Mouse (Mus musculus) T-helper 17 cell (primary cell): Measurements from ENCODE around the gene Wnt7b.

ENCODE experiments used
- in situ Hi-C, 2 experiments: fragments of 300-600 bp; cut with MboI, MseI; formaldehyde crosslinking; loops; 1 replicate in 1 of 2; 2 replicates in 1 of 2; pipeline ENCODE4 v1.15.1; 2025; ENCODE audit warnings: high pct_unique_total_duplicates in 2 of 2

Wnt7b gene

GRCm38 (mm10) chr15:85574086-85574485 lies 8.2 kb downstream of the Wnt7b start:
- in situ Hi-C loops: no loop called here

- in situ Hi-C loops: no loop called here
Observed at GRCm38 (mm10) chr15:85572619-85573254, 9.5 kb downstream of the Wnt7b start.

GRCm38 (mm10) chr15:85569995-85570734 lies 12.1 kb downstream of the Wnt7b start:
- in situ Hi-C loops: no loop called here

- in situ Hi-C loops: no loop called here
Observed at GRCm38 (mm10) chr15:85569167-85569797, 13.0 kb downstream of the Wnt7b start.

- in situ Hi-C loops: no loop called here
Observed at GRCm38 (mm10) chr15:85568402-85568801, 13.9 kb downstream of the Wnt7b start.

GRCm38 (mm10) chr15:85564966-85565365 lies 17.3 kb downstream of the Wnt7b start:
- in situ Hi-C loops: no loop called here

- in situ Hi-C loops: no loop called here
Observed at GRCm38 (mm10) chr15:85564034-85564769, 18.1 kb downstream of the Wnt7b start.

- in situ Hi-C loops: no loop called here
Observed at GRCm38 (mm10) chr15:85561953-85562352, 20.3 kb downstream of the Wnt7b start.

- in situ Hi-C loops: no loop called here
Observed at GRCm38 (mm10) chr15:85560830-85561229, 21.4 kb downstream of the Wnt7b start.

GRCm38 (mm10) chr15:85558840-85559540 lies 23.3 kb downstream of the Wnt7b start:
- in situ Hi-C loops: no loop called here

- in situ Hi-C loops: no loop called here
Observed at GRCm38 (mm10) chr15:85555799-85556198, 26.5 kb downstream of the Wnt7b start.

GRCm38 (mm10) chr15:85553421-85553820 lies 28.9 kb downstream of the Wnt7b start:
- in situ Hi-C loops: no loop called here

- in situ Hi-C loops: loop anchor here in 1 of 2 experiments (25.0 kb wide), 1 partner anchor 1059 kb away; no protein-coding TSS in a partner anchor
Observed at GRCm38 (mm10) chr15:85546500-85546899, 35.8 kb downstream of the Wnt7b start.

- in situ Hi-C loops: loop anchor here in 1 of 2 experiments (25.0 kb wide), 1 partner anchor 1058 kb away; no protein-coding TSS in a partner anchor
Observed at GRCm38 (mm10) chr15:85545369-85545768, 36.9 kb downstream of the Wnt7b start.

- in situ Hi-C loops: loop anchor here in 1 of 2 experiments (25.0 kb wide), 1 partner anchor 1051 kb away; no protein-coding TSS in a partner anchor
Observed at GRCm38 (mm10) chr15:85538170-85538569, 44.1 kb downstream of the Wnt7b start.

GRCm38 (mm10) chr15:85537151-85537550 lies 45.1 kb downstream of the Wnt7b start:
- in situ Hi-C loops: loop anchor here in 1 of 2 experiments (25.0 kb wide), 1 partner anchor 1050 kb away; no protein-coding TSS in a partner anchor

GRCm38 (mm10) chr15:85534646-85535045 lies 47.6 kb downstream of the Wnt7b start:
- in situ Hi-C loops: loop anchor here in 1 of 2 experiments (25.0 kb wide), 1 partner anchor 1047 kb away; no protein-coding TSS in a partner anchor

- in situ Hi-C loops: loop anchor here in 1 of 2 experiments (25.0 kb wide), 1 partner anchor 1047 kb away; no protein-coding TSS in a partner anchor
Observed at GRCm38 (mm10) chr15:85534215-85534614, 48.1 kb downstream of the Wnt7b start.

- in situ Hi-C loops: loop anchor here in 1 of 2 experiments (25.0 kb wide), 1 partner anchor 1045 kb away; no protein-coding TSS in a partner anchor
Observed at GRCm38 (mm10) chr15:85532063-85532462, 50.2 kb downstream of the Wnt7b start.

GRCm38 (mm10) chr15:85529911-85530310 lies 52.4 kb downstream of the Wnt7b start:
- in situ Hi-C loops: loop anchor here in 1 of 2 experiments (25.0 kb wide), 1 partner anchor 1043 kb away; no protein-coding TSS in a partner anchor
